Mouse (Mus musculus) midbrain, postnatal 0 days (tissue): ENCODE measurements around the gene Hspa4. TPM values are rescaled to one million over a fixed set of nuclear protein-coding genes. Genes with fewer than 3 reads are reported as not detected.

ENCODE experiments used
- ATAC-seq: fragments of 200-750 bp; cut with Nextera tagmentation; 2 replicates; pipeline ENCODE4 v1.8.0; 2017; ENCODE audit warnings: moderate number of reproducible peaks, mild to moderate bottlenecking, moderate TSS enrichment, moderate library complexity; ENCODE audit not compliant: low FRiP score
- DNase-seq: peaks from one replicate; pipeline ENCODE4 v3.0.0-alpha.2; 2015; ENCODE audit warnings: low spot score
- H3K27ac ChIP-seq: fragments of 300-500 bp; sonication (generic); 2 replicates; pipeline ENCODE4 v1.5.1; 2014; ENCODE audit warnings: low read depth, mild to moderate bottlenecking, low read length, mixed read lengths
- H3K27me3 ChIP-seq: fragments of 300-500 bp; sonication (generic); 2 replicates; pipeline ENCODE4 v1.6.1; 2014; ENCODE audit warnings: low read length, control low read depth, mixed read lengths; ENCODE audit not compliant: insufficient read depth
- H3K36me3 ChIP-seq: fragments of 300-500 bp; sonication (generic); 2 replicates; pipeline ENCODE4 v1.6.1; 2014; ENCODE audit warnings: low read length, control low read depth, mixed read lengths; ENCODE audit not compliant: insufficient read depth
- H3K4me1 ChIP-seq: fragments of 300-500 bp; sonication (generic); 2 replicates; pipeline ENCODE4 v1.6.1; 2014; ENCODE audit warnings: mild to moderate bottlenecking, control low read depth, antibody characterized with exemption, low read length, mixed read lengths; ENCODE audit not compliant: insufficient read depth
- H3K4me2 ChIP-seq: fragments of 300-500 bp; sonication (generic); 2 replicates; pipeline ENCODE4 v1.6.1; 2014; ENCODE audit warnings: low read depth, mild to moderate bottlenecking, low read length, mixed read lengths; ENCODE audit not compliant: poor library complexity, severe bottlenecking
- H3K4me3 ChIP-seq: fragments of 300-500 bp; sonication (generic); 2 replicates; pipeline ENCODE4 v1.5.1; 2014; ENCODE audit warnings: low read depth, mild to moderate bottlenecking, low read length, moderate library complexity
- H3K9ac ChIP-seq: fragments of 300-500 bp; sonication (generic); replicated peaks from 2 replicates; pipeline ENCODE4 v1.6.1; 2014; ENCODE audit warnings: mild to moderate bottlenecking, low read length, moderate library complexity, mixed read lengths; ENCODE audit not compliant: poor library complexity, severe bottlenecking
- H3K9me3 ChIP-seq: fragments of 300-500 bp; sonication (generic); 2 replicates; pipeline ENCODE4 v1.6.1; 2016; ENCODE audit warnings: low read length, control low read depth
- CTCF ChIP-seq: IDR thresholded peaks from 2 replicates; pipeline ENCODE4 v1.5.1; 2016; ENCODE audit warnings: antibody characterized with exemption, mild to moderate bottlenecking
- WGBS: fragments of 180-500 bp; shearing (Covaris S2); extraction: QIAGEN DNeasy Blood & Tissue Kit; methylation state at CpG from one replicate; pipeline ENCODE4 v1.1.7; 2014; 5-methylcytosine and 5-hydroxymethylcytosine counted together
- polyA plus RNA-seq: library from polyadenylated mRNA; unstranded; fragments of >200 nt; fragmentation: Nextera tagmentation; extraction: Ambion mirVana; gene quantifications from 2 replicates; pipeline ENCODE4 v1.2.1, GENCODE M21; 2015
- total RNA-seq: library from RNA; depleted of rRNA; stranded (reverse); fragments of >200 nt; gene quantifications from 2 replicates; pipeline ENCODE4 v1.2.3, GENCODE M21; 2014

Gene Hspa4
- total and polyA plus RNA-seq, 2 experiments from 2014 or later: 42.8 to 93.7 TPM

- no peaks in the 10 kb centered on the region for H3K9me3 ChIP-seq
- H3K27me3 ChIP-seq: no peaks in the 10 kb centered on the region
- no peak overlapping the region for H3K4me2 ChIP-seq
- H3K4me3 ChIP-seq: no peak overlapping the region
- no peak overlapping the region for H3K9ac ChIP-seq
- DNase-seq (no peak), ATAC-seq (no peak)
- H3K36me3 ChIP-seq: no peaks in the 10 kb centered on the region
- WGBS: 34% methylated on average over 1 of the region's 1 CpGs
- TF ChIP-seq CTCF: no peak
- H3K27ac ChIP-seq: no peak overlapping the region
- H3K4me1 ChIP-seq: no peaks in the 10 kb centered on the region
Measured at GRCm38 (mm10) chr11:53311385-53311784, 11.1 kb upstream of the Hspa4 start.

- no peak for TF ChIP-seq CTCF
- Histone ChIP-seq H3K4me3 (no peak overlapping the region), H3K4me2 (no peak overlapping the region), H3K36me3 (no peaks in the 10 kb centered on the region), H3K27me3 (no peaks in the 10 kb centered on the region), H3K9ac (no peak overlapping the region), H3K9me3 (no peaks in the 10 kb centered on the region), H3K4me1 (no peaks in the 10 kb centered on the region), H3K27ac (no peak overlapping the region)
- ATAC-seq (no peak), DNase-seq (no peak)
- WGBS: 70% methylated on average over 2 of the region's 2 CpGs
Measured at GRCm38 (mm10) chr11:53308884-53309310, 8.6 kb upstream of the Hspa4 start.

GRCm38 (mm10) chr11:53308251-53308864, 8.1 kb upstream of the Hspa4 start:
- H3K36me3 ChIP-seq: no peaks in the 10 kb centered on the region
- no peak overlapping the region for H3K4me2 ChIP-seq
- no peaks in the 10 kb centered on the region for H3K27me3 ChIP-seq
- DNase-seq (no peak), ATAC-seq (no peak)
- H3K9ac ChIP-seq: no peak overlapping the region
- H3K27ac ChIP-seq: no peak overlapping the region
- H3K9me3 ChIP-seq: no peaks in the 10 kb centered on the region
- H3K4me1 ChIP-seq: no peaks in the 10 kb centered on the region
- no peak for TF ChIP-seq CTCF
- H3K4me3 ChIP-seq: no peak overlapping the region

GRCm38 (mm10) chr11:53307558-53308065, 7.4 kb upstream of the Hspa4 start:
- WGBS: 67% methylated on average over 10 of the region's 10 CpGs

GRCm38 (mm10) chr11:53306965-53307364, 6.7 kb upstream of the Hspa4 start:
- WGBS: 89% methylated on average over 2 of the region's 2 CpGs
- no peak overlapping the region for H3K9ac ChIP-seq
- H3K27me3 ChIP-seq: no peaks in the 10 kb centered on the region
- ATAC-seq: no peak
- no peak overlapping the region for H3K4me3 ChIP-seq
- H3K4me2 ChIP-seq: no peak overlapping the region
- no peak for DNase-seq
- no peaks in the 10 kb centered on the region for H3K36me3 ChIP-seq
- H3K4me1 ChIP-seq: no peaks in the 10 kb centered on the region
- no peak overlapping the region for H3K27ac ChIP-seq
- no peak for TF ChIP-seq CTCF
- H3K9me3 ChIP-seq: no peaks in the 10 kb centered on the region

More at GRCm38 (mm10) chr11:53307558-53308065, 7.4 kb upstream of the Hspa4 start:
- no peaks in the 10 kb centered on the region for H3K9me3 ChIP-seq
- no peak overlapping the region for H3K9ac ChIP-seq
- no peak for TF ChIP-seq CTCF
- no peak for DNase-seq
- H3K4me1 ChIP-seq: no peaks in the 10 kb centered on the region
- no peak overlapping the region for H3K4me2 ChIP-seq
- H3K27ac ChIP-seq: no peak overlapping the region
- H3K4me3 ChIP-seq: no peak overlapping the region
- ATAC-seq: no peak
- H3K27me3 ChIP-seq: no peaks in the 10 kb centered on the region
- H3K36me3 ChIP-seq: no peaks in the 10 kb centered on the region

GRCm38 (mm10) chr11:53304044-53304840, 4.0 kb upstream of the Hspa4 start:
- WGBS: 86% methylated on average over 14 of the region's 14 CpGs

More at GRCm38 (mm10) chr11:53304044-53304840, 4.0 kb upstream of the Hspa4 start:
- DNase-seq: no peak
- Histone ChIP-seq H3K27ac (no peak overlapping the region), H3K4me1 (no peaks in the 10 kb centered on the region; the same call in 1 of the 2 replicates), H3K36me3 (no peaks in the 10 kb centered on the region), H3K9me3 (no peaks in the 10 kb centered on the region), H3K4me3 (no peak overlapping the region), H3K9ac (no peak overlapping the region), H3K27me3 (no peaks in the 10 kb centered on the region), H3K4me2 (no peak overlapping the region)
- no peak for ATAC-seq
- no peak for TF ChIP-seq CTCF
